Mouse (Mus musculus): ENCODE data around the gene Ptar1.

GRCm38 (mm10) chr19:23758554-23759321 lies 71.5 kb downstream of the Ptar1 start, which contains the start of gene Apba1:
- TF ChIP-seq CTCF (IDR thresholded peaks at IDR 0.05; ENCODE audit: control insufficient read depth, insufficient read depth, insufficient read length) = peak; percentile 44
- no peak for TF ChIP-seq MYOG (IDR thresholded peaks at IDR 0.05; ENCODE audit: control insufficient read depth, extremely low read depth, insufficient read length)
- TF ChIP-seq MAX (IDR thresholded peaks at IDR 0.05) = no peak
- TF ChIP-seq MYOD1 (IDR thresholded peaks at IDR 0.05; ENCODE audit: control insufficient read depth, insufficient read length, low read depth) = no peak
- no peak for TF ChIP-seq CEBPB (IDR thresholded peaks at IDR 0.05; ENCODE audit: low read depth)
- TF ChIP-seq USF1 (IDR thresholded peaks at IDR 0.05; ENCODE audit: low read depth) = no peak
